Mouse (Mus musculus) CD4-positive, CD25-positive, alpha-beta regulatory T cell, adult 9 weeks (primary cell): ENCODE results near the gene Rasgef1c. TPM values are rescaled to one million over a fixed set of nuclear protein-coding genes. Genes with fewer than 3 reads are reported as not detected.

ENCODE experiments used
- polyA plus RNA-seq: library from polyadenylated mRNA; unstranded; fragments of 100-300 nt; shearing (Covaris generic); gene quantifications from one replicate; pipeline ENCODE4 v1.2.1, GENCODE M21; 2017

The Rasgef1c gene
- polyA plus RNA-seq = 0.07 TPM

GRCm38 (mm10) chr11:49901659-49902458 is at the start of gene Rasgef1c:
TSS of gene Rasgef1c (plus strand) at chr11:49901835.

GRCm38 (mm10) chr11:50024833-50025720 is 123.4 kb downstream of the Rasgef1c start, which contains the start of gene Rnf130:
TSS of gene Rnf130 (plus strand) at chr11:50025346.

Other genes starting within 250 kb of the Rasgef1c start
- not detected for gene Scgb3a1, start 238.2 kb upstream of the Rasgef1c start, polyA plus RNA-seq
- gene Cnot6, start 189.1 kb upstream of the Rasgef1c start, polyA plus RNA-seq = 12.1 TPM
- 1.5 TPM for gene Gfpt2, start 107.7 kb upstream of the Rasgef1c start, polyA plus RNA-seq
- gene Mapk9, start 55.1 kb upstream of the Rasgef1c start, polyA plus RNA-seq = 19.6 TPM
- gene Rnf130, start 123.5 kb downstream of the Rasgef1c start, polyA plus RNA-seq = 5.0 TPM
- gene Tbc1d9b, start 229.6 kb downstream of the Rasgef1c start, polyA plus RNA-seq = 39.6 TPM